Mouse (Mus musculus): Measurements from ENCODE around the gene Agpat3. TPM values are rescaled to one million over a fixed set of nuclear protein-coding genes. Genes with fewer than 3 reads are reported as not detected.

Gene Agpat3
- polyA plus RNA-seq, 1 experiment from 2014 or later: 277 TPM

DNA sequence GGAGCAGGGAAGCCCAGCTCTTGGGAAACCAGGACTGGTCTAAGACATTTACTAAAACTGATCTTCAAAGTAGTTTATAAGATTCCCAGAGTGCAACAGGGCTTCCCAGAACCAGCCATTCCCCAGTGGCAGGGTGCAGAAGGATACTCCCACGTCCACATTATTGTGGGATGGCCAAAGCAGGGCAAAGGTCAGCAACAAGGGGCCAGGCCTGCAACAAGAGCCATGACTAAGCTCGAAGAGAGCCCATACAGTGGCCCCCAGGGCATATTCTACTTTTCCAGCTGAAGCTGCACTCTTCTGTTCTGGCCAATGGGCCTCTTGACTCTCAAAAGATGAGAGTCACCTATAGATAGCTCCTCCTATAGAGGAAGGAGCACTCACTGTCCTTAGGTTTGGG, 43.7 kb downstream of the Agpat3 start:
- Histone ChIP-seq H3K9ac (ENCODE audit: low read depth, low read length) (no peak overlapping the region), H3K27ac (ENCODE audit: low read depth, low read length) (peak overlapping the region; percentile 50; the same call in 1 of the 2 replicates), H3K9me3 (ENCODE audit: control insufficient read depth) (no peaks in the 10 kb centered on the region), H3K4me3 (ENCODE audit: low read depth, low read length) (no peak overlapping the region), H3K27me3 (replicated peaks; ENCODE audit: control insufficient read depth, insufficient read depth, low read length) (no peaks in the 10 kb centered on the region), H3K4me2 (replicated peaks; ENCODE audit: low read depth) (no peak overlapping the region), H3K36me3 (ENCODE audit: control insufficient read depth, insufficient read depth) (peaks cover 12% of the 10 kb centered on the region; the same call in 1 of the 2 replicates), H3K4me1 (replicated peaks; ENCODE audit: control insufficient read depth, insufficient read depth, low read length) (0 out of 2 replicates have a peak, but pooled peaks cover 21% of the 10 kb centered on the region)
- 26% methylated on average over 2 of the region's 2 CpGs for WGBS
- ATAC-seq: peak; percentile 58
- no peak for TF ChIP-seq CTCF (IDR thresholded peaks at IDR 0.05; ENCODE audit: low read depth)

DNA sequence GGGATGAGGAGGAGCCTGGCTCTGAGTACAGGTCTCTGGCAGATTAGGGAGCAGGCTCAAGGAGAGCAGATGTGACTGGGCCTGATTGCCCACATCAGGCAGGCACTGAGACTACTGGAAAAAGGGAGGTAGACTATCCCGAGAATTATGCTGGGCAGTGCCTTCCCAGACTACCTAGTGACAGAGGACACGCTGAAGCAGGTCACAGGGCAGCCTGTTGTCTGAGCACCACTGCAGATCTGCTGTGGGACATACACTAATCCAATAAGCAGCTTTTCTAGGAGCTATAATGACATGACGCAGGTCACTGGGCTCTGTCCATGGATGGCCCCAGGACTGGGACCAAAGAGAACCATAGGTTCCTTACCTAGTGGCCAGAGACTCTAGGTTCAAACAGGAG, 44.9 kb downstream of the Agpat3 start:
- Histone ChIP-seq H3K27ac (ENCODE audit: low read depth, low read length) (no peak overlapping the region), H3K36me3 (ENCODE audit: control insufficient read depth, insufficient read depth) (peaks cover 8% of the 10 kb centered on the region; the same call in 1 of the 2 replicates), H3K9ac (ENCODE audit: low read depth, low read length) (no peak overlapping the region), H3K4me3 (ENCODE audit: low read depth, low read length) (no peak overlapping the region), H3K9me3 (ENCODE audit: control insufficient read depth) (no peaks in the 10 kb centered on the region), H3K4me2 (replicated peaks; ENCODE audit: low read depth) (no peak overlapping the region), H3K27me3 (replicated peaks; ENCODE audit: control insufficient read depth, insufficient read depth, low read length) (no peaks in the 10 kb centered on the region), H3K4me1 (replicated peaks; ENCODE audit: control insufficient read depth, insufficient read depth, low read length) (0 out of 2 replicates have a peak, but pooled peaks cover 21% of the 10 kb centered on the region)
- ATAC-seq: no peak
- WGBS: 84% methylated on average over 3 of the region's 3 CpGs
- no peak for TF ChIP-seq CTCF (IDR thresholded peaks at IDR 0.05; ENCODE audit: low read depth)

DNA sequence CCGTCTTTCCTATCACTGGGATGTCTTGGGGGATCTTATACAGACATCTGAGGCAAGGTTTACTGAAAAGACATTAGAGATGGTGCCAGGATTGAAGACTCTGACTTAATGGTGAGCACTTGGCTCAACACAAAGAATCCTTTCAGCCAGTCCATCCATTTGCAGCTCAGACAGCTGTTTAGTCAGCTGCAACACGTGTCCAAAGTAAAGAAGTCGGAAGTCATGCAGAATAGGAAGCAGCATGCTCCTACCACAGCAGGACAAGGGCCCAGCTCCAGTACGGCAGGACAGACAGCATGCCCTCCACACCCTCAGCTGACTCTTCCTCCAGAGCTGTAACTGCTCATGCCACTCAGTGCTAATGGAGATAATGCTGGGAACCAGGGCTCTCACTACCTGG, 46.3 kb downstream of the Agpat3 start:
- Histone ChIP-seq H3K4me3 (ENCODE audit: low read depth, low read length) (no peak overlapping the region), H3K4me1 (replicated peaks; ENCODE audit: control insufficient read depth, insufficient read depth, low read length) (0 out of 2 replicates have a peak, but pooled peaks cover 16% of the 10 kb centered on the region), H3K27ac (ENCODE audit: low read depth, low read length) (no peak overlapping the region), H3K9ac (ENCODE audit: low read depth, low read length) (no peak overlapping the region), H3K36me3 (ENCODE audit: control insufficient read depth, insufficient read depth) (peaks cover 7% of the 10 kb centered on the region; the same call in 1 of the 2 replicates), H3K4me2 (replicated peaks; ENCODE audit: low read depth) (no peak overlapping the region), H3K27me3 (replicated peaks; ENCODE audit: control insufficient read depth, insufficient read depth, low read length) (no peaks in the 10 kb centered on the region), H3K9me3 (ENCODE audit: control insufficient read depth) (no peaks in the 10 kb centered on the region)
- no peak for TF ChIP-seq CTCF (IDR thresholded peaks at IDR 0.05; ENCODE audit: low read depth)
- ATAC-seq: no peak
- WGBS: 60% methylated on average over 4 of the region's 4 CpGs

DNA sequence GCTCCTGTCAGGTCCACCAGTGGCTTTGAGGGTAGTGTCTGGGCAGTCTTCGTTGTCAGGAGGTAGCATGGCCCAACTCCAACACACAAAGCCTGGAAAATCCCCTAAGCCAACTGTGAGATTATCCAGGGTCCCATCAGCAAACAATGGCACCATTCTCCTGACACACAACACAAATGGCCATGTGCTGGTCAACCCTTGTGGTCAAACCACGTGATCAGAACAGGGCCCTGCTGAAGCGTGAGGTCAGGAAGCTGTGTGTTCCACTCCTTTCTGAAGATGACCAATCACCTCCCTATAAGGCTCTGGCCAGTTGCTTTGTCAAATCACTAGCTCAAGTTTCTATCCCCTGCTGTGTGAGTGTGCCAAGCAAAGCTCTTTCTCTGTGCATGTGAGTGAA, 47.3 kb downstream of the Agpat3 start:
- peaks cover 6% of the 10 kb centered on the region; the same call in 1 of the 2 replicates for H3K36me3 ChIP-seq (ENCODE audit: control insufficient read depth, insufficient read depth)
- ATAC-seq: no peak
- no peaks in the 10 kb centered on the region for H3K27me3 ChIP-seq (replicated peaks; ENCODE audit: control insufficient read depth, insufficient read depth, low read length)
- no peak overlapping the region for H3K4me3 ChIP-seq (ENCODE audit: low read depth, low read length)
- H3K4me1 ChIP-seq (replicated peaks; ENCODE audit: control insufficient read depth, insufficient read depth, low read length): 0 out of 2 replicates have a peak, but pooled peaks cover 13% of the 10 kb centered on the region
- TF ChIP-seq CTCF (IDR thresholded peaks at IDR 0.05; ENCODE audit: low read depth): no peak
- no peak overlapping the region for H3K27ac ChIP-seq (ENCODE audit: low read depth, low read length)
- no peaks in the 10 kb centered on the region for H3K9me3 ChIP-seq (ENCODE audit: control insufficient read depth)
- WGBS: 76% methylated on average over 3 of the region's 3 CpGs
- no peak overlapping the region for H3K4me2 ChIP-seq (replicated peaks; ENCODE audit: low read depth)
- no peak overlapping the region for H3K9ac ChIP-seq (ENCODE audit: low read depth, low read length)

DNA sequence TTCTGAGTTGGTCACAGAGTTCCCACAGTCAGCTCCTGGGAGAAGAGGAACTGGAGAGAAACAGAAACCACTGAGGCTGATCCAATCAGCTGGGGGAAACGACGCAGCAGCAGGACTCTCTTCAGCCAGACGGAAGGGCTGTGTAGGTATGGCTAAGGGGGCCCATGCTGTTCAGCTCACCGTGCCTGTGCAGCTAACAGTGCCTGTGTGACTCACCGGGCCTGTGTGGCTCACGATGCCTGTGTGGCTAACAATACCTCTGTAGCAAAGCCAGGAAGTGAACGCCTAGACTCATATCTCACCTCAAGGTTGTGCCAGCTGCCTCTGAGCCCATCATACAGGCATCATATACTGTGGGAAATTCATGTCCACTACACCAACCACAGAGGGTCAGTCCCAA, 48.6 kb downstream of the Agpat3 start:
- ATAC-seq: peak; percentile 95
- Histone ChIP-seq H3K27me3 (replicated peaks; ENCODE audit: control insufficient read depth, insufficient read depth, low read length) (no peaks in the 10 kb centered on the region), H3K27ac (ENCODE audit: low read depth, low read length) (peak overlapping the region; percentile 31; the same call in 1 of the 2 replicates), H3K4me3 (ENCODE audit: low read depth, low read length) (no peak overlapping the region), H3K36me3 (ENCODE audit: control insufficient read depth, insufficient read depth) (no peaks in the 10 kb centered on the region), H3K4me1 (replicated peaks; ENCODE audit: control insufficient read depth, insufficient read depth, low read length) (0 out of 2 replicates have a peak, but pooled peaks cover 2% of the 10 kb centered on the region), H3K9ac (ENCODE audit: low read depth, low read length) (no peak overlapping the region), H3K4me2 (replicated peaks; ENCODE audit: low read depth) (no peak overlapping the region), H3K9me3 (ENCODE audit: control insufficient read depth) (no peaks in the 10 kb centered on the region)
- no peak for TF ChIP-seq CTCF (IDR thresholded peaks at IDR 0.05; ENCODE audit: low read depth)
- 29% methylated on average over 7 of the region's 7 CpGs for WGBS

DNA sequence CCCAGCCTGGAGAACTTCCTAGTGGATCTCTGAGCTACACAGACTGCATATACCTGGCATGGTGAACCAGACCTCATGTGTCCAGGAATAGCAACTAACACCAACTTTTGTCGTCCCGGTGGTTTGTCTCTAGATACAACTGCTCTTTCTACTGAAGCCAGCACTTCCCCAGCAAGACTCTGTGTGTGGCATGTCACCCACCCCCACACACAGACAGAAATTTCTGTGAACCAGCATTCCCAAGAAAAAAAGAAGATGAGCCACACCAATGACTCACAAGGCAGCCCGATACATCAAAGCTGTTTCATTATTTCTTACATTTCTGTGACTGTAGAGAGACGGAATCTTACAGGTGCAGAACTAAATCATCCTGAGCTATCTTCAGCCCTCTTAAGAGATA, 52.2 kb downstream of the Agpat3 start:
- H3K27me3 ChIP-seq (replicated peaks; ENCODE audit: control insufficient read depth, insufficient read depth, low read length): no peaks in the 10 kb centered on the region
- ATAC-seq: no peak
- WGBS: 91% methylated on average over 4 of the region's 4 CpGs

More for the DNA sequence above, 52.2 kb downstream of the Agpat3 start:
- H3K4me3 ChIP-seq (ENCODE audit: low read depth, low read length): no peak overlapping the region
- H3K4me2 ChIP-seq (replicated peaks; ENCODE audit: low read depth): no peak overlapping the region
- no peak overlapping the region for H3K27ac ChIP-seq (ENCODE audit: low read depth, low read length)
- no peak overlapping the region for H3K9ac ChIP-seq (ENCODE audit: low read depth, low read length)
- no peaks in the 10 kb centered on the region for H3K36me3 ChIP-seq (ENCODE audit: control insufficient read depth, insufficient read depth)
- no peaks in the 10 kb centered on the region for H3K9me3 ChIP-seq (ENCODE audit: control insufficient read depth)
- 0 out of 2 replicates have a peak, but pooled peaks cover 3% of the 10 kb centered on the region for H3K4me1 ChIP-seq (replicated peaks; ENCODE audit: control insufficient read depth, insufficient read depth, low read length)
- no peak for TF ChIP-seq CTCF (IDR thresholded peaks at IDR 0.05; ENCODE audit: low read depth)

Data from intestine, postnatal 0 days (tissue).